Comparison of ENCODE assay signal across 25 mouse cellular contexts in the genomic region with DNA sequence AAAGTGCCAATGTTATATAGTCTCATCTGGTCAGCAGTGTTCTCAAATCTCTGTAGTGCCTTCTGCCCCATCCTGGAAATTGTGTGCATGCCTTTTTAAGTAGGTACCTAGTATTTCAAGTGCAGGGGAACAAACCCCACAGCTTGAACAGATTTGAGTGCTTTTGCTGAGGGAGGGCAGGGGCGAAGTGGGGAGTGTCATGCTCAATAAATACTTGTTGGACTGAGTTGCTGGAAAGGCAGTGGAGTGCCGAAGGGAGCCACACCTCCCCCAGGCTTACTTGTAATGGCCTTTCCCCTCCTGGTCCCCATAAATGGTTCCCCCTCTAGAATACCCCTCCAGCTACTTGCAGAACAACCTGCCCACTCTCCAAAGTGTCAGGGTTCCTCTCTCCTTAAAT. TPM values are rescaled to one million over a fixed set of nuclear protein-coding genes. Genes with fewer than 3 reads are reported as not detected.
A peak's percentile ranks its signal among the peaks of the same experiment; 100 is the strongest.
DNase-seq lines count a peak whose midpoint lies in the region; ATAC-seq lines count a peak whose summit lies in the region.
"Had no signal": no experiment of that assay in that cellular context is flagged by ENCODE, and none has a peak within 500 bp of the region (broad histone marks: within the 10 kb centered on the region; RNA-seq: fewer than 3 reads in every experiment).

No protein-coding gene starts in this region.

- no peaks in the 10 kb centered on the region for H3K27me3 ChIP-seq in heart, embryonic 13.5 days (replicated peaks)
- H3K27me3 ChIP-seq in liver, embryonic 16.5 days (ENCODE audit: control insufficient read depth, insufficient read depth, low read depth, low read length): no peaks in the 10 kb centered on the region
- H3K27me3 ChIP-seq in midbrain, embryonic 14.5 days (ENCODE audit: control insufficient read depth, insufficient read depth, low read length): no peaks in the 10 kb centered on the region
- H3K27me3 ChIP-seq: embryonic facial prominence, embryonic 15.5 days; hindbrain, embryonic 12.5 days; kidney, embryonic 15.5 days; limb, embryonic 15.5 days; neural tube, embryonic 15.5 days had no signal

- H3K27ac ChIP-seq in heart, embryonic 13.5 days (replicated peaks): no peak overlapping the region
- H3K27ac ChIP-seq in liver, embryonic 16.5 days (ENCODE audit: low read length): no peak overlapping the region
- no peak overlapping the region for H3K27ac ChIP-seq in midbrain, embryonic 14.5 days (replicated peaks; ENCODE audit: low read depth, low read length)
- H3K27ac ChIP-seq: embryonic facial prominence, embryonic 15.5 days; forebrain, embryonic 12.5 days; gastrocnemius, adult 2 months; heart, embryonic 10.5 days; hindbrain, embryonic 12.5 days; kidney, embryonic 15.5 days; limb, embryonic 15.5 days; neural tube, embryonic 15.5 days; stomach, postnatal 0 days had no signal

- no peak for DNase-seq in heart, adult 11 months
- DNase-seq in lung, adult 18-20 months: peak; percentile 66 to 71
- DNase-seq in lung, postnatal 10 days: no peak
- DNase-seq in midbrain, embryonic 14.5 days: no peak
- no peak for DNase-seq in cerebellum, adult 8-10 months
- DNase-seq: adrenal gland, postnatal 25 days; cerebellum, adult 9-11 months; gastrocnemius, adult 2 months; heart, postnatal 14 days; kidney, postnatal 36 days; layer of hippocampus, adult 9-11 months; thymus, adult 2 months had no signal

- no peaks in the 10 kb centered on the region for H3K9me3 ChIP-seq in heart, embryonic 13.5 days
- no peaks in the 10 kb centered on the region for H3K9me3 ChIP-seq in liver, embryonic 16.5 days (replicated peaks; ENCODE audit: control insufficient read depth, low read length)
- H3K9me3 ChIP-seq in midbrain, embryonic 14.5 days (ENCODE audit: control insufficient read depth, low read length): no peaks in the 10 kb centered on the region
- H3K9me3 ChIP-seq: embryonic facial prominence, embryonic 15.5 days; forebrain, embryonic 12.5 days; heart, embryonic 10.5 days; hindbrain, embryonic 12.5 days; kidney, embryonic 15.5 days; limb, embryonic 15.5 days; neural tube, embryonic 15.5 days had no signal

- H3K9ac ChIP-seq in heart, embryonic 13.5 days: no peak overlapping the region
- H3K9ac ChIP-seq in liver, embryonic 16.5 days (ENCODE audit: low read depth, low read length): peak overlapping the region; percentile 3; the same call in 1 of the 2 replicates
- no peak overlapping the region for H3K9ac ChIP-seq in midbrain, embryonic 14.5 days (replicated peaks; ENCODE audit: low read length)
- H3K9ac ChIP-seq: embryonic facial prominence, embryonic 15.5 days; forebrain, embryonic 12.5 days; hindbrain, embryonic 12.5 days; kidney, embryonic 15.5 days; limb, embryonic 15.5 days; neural tube, embryonic 15.5 days had no signal

- peaks cover 29% of the 10 kb centered on the region for H3K4me1 ChIP-seq in heart, embryonic 13.5 days
- peaks cover 49% of the 10 kb centered on the region for H3K4me1 ChIP-seq in liver, embryonic 16.5 days (ENCODE audit: control insufficient read depth, low read depth, low read length)
- H3K4me1 ChIP-seq in midbrain, embryonic 14.5 days (ENCODE audit: control insufficient read depth, insufficient read depth, low read length): 0 out of 2 replicates have a peak, but pooled peaks cover 2% of the 10 kb centered on the region

- 57% methylated on average over 2 of the region's 2 CpGs for WGBS in heart, embryonic 13.5 days
- WGBS in liver, embryonic 16.5 days (ENCODE audit: insufficient replicate concordance): 83% methylated on average over 2 of the region's 2 CpGs
- WGBS in midbrain, embryonic 14.5 days: 73% methylated on average over 2 of the region's 2 CpGs

- peak overlapping the region; percentile 97 for H3K4me2 ChIP-seq in heart, embryonic 13.5 days
- peak overlapping the region; percentile 1 for H3K4me2 ChIP-seq in liver, embryonic 16.5 days (ENCODE audit: low read depth, low read length)
- H3K4me2 ChIP-seq in midbrain, embryonic 14.5 days (ENCODE audit: low read length): no peak overlapping the region
- H3K4me2 ChIP-seq: embryonic facial prominence, embryonic 15.5 days; forebrain, embryonic 12.5 days; hindbrain, embryonic 12.5 days; kidney, embryonic 15.5 days; limb, embryonic 15.5 days; midbrain, embryonic 11.5 days; neural tube, embryonic 15.5 days had no signal

- peaks cover 24% of the 10 kb centered on the region for H3K36me3 ChIP-seq in heart, embryonic 13.5 days
- peaks cover 55% of the 10 kb centered on the region for H3K36me3 ChIP-seq in liver, embryonic 16.5 days (ENCODE audit: control insufficient read depth, insufficient read depth)
- no peaks in the 10 kb centered on the region for H3K36me3 ChIP-seq in midbrain, embryonic 14.5 days (ENCODE audit: control insufficient read depth, insufficient read depth, low read length)
- H3K36me3 ChIP-seq: forebrain, embryonic 12.5 days; neural tube, embryonic 15.5 days had no signal

- ATAC-seq in heart, embryonic 13.5 days (ENCODE audit: extremely low read depth, insufficient number of reproducible peaks, low FRiP score, low TSS enrichment): no peak
- no peak for ATAC-seq in liver, embryonic 16.5 days (ENCODE audit: low read depth)
- ATAC-seq in midbrain, embryonic 14.5 days (ENCODE audit: low FRiP score, low TSS enrichment): no peak
- ATAC-seq: CD4-positive, CD25-positive, alpha-beta regulatory T cell, adult 4 months; intestine, postnatal 0 days had no signal

- H3K4me3 ChIP-seq in heart, embryonic 13.5 days: peak overlapping the region; percentile 95; the same call in 1 of the 2 replicates
- H3K4me3 ChIP-seq in liver, embryonic 16.5 days (ENCODE audit: low read depth, low read length): no peak overlapping the region
- no peak overlapping the region for H3K4me3 ChIP-seq in midbrain, embryonic 14.5 days (replicated peaks; ENCODE audit: low read depth, low read length)
- H3K4me3 ChIP-seq: embryonic facial prominence, embryonic 15.5 days; forebrain, embryonic 12.5 days; gastrocnemius, adult 2 months; heart, embryonic 10.5 days; hindbrain, embryonic 12.5 days; kidney, embryonic 15.5 days; limb, embryonic 15.5 days; neural tube, embryonic 15.5 days had no signal

RNA-seq across cellular contexts. Expression of a gene that starts 7.4 kb away (rescaled TPM):
- polyA plus RNA-seq in heart, embryonic 13.5 days (2015; fragmentation: Nextera tagmentation; extraction: Ambion mirVana): 6.3 and 7.7 TPM in 2 replicates
- 73.5 and 81.3 TPM in 2 replicates for polyA plus RNA-seq in liver, embryonic 16.5 days (2015; fragmentation: Nextera tagmentation; extraction: Ambion mirVana)
- 2.4 and 2.5 TPM in 2 replicates for polyA plus RNA-seq in midbrain, embryonic 14.5 days (2014; fragmentation: Nextera tagmentation; extraction: Ambion mirVana)

RNA-seq across cellular contexts. Expression of a gene that starts 34.1 kb away (rescaled TPM):
- polyA plus RNA-seq in heart, embryonic 13.5 days (2015; fragmentation: Nextera tagmentation; extraction: Ambion mirVana): 44.2 and 46.0 TPM in 2 replicates
- polyA plus RNA-seq in liver, embryonic 16.5 days (2015; fragmentation: Nextera tagmentation; extraction: Ambion mirVana): 29.4 and 31.2 TPM in 2 replicates
- 56.6 and 65.2 TPM in 2 replicates for polyA plus RNA-seq in midbrain, embryonic 14.5 days (2014; fragmentation: Nextera tagmentation; extraction: Ambion mirVana)

RNA-seq across cellular contexts. Expression of a gene that starts 40.3 kb away (rescaled TPM):
- 77.2 and 78.4 TPM in 2 replicates for polyA plus RNA-seq in heart, embryonic 13.5 days (2015; fragmentation: Nextera tagmentation; extraction: Ambion mirVana)
- polyA plus RNA-seq in liver, embryonic 16.5 days (2015; fragmentation: Nextera tagmentation; extraction: Ambion mirVana): 37.7 and 40.5 TPM in 2 replicates
- polyA plus RNA-seq in midbrain, embryonic 14.5 days (2014; fragmentation: Nextera tagmentation; extraction: Ambion mirVana): 158 and 167 TPM in 2 replicates

Comparison
In these comparisons a context has a peak if more than half of its experiments do, and no peak if none do; other contexts are left out.
1. DNase-seq: peak in lung, adult 18-20 months (2 of 2); none in heart, adult 11 months (single experiment), lung, postnatal 10 days (single experiment), midbrain, embryonic 14.5 days (single experiment) and cerebellum, adult 8-10 months (single experiment).